Mouse (Mus musculus) forebrain, embryonic 12.5 days (tissue): ENCODE data around the gene Prdx1. TPM values are rescaled to one million over a fixed set of nuclear protein-coding genes. Genes with fewer than 3 reads are reported as not detected.

ENCODE experiments used
- ATAC-seq: fragments of 200-750 bp; cut with Nextera tagmentation; 2 replicates; pipeline ENCODE4 v1.8.0; 2017; ENCODE audit warnings: moderate TSS enrichment; ENCODE audit not compliant: low FRiP score
- H3K27ac ChIP-seq: fragments of 300-500 bp; sonication (generic); 2 replicates; pipeline ENCODE4 v1.5.1; 2016; ENCODE audit warnings: mild to moderate bottlenecking
- H3K27me3 ChIP-seq: fragments of 300-500 bp; sonication (generic); 2 replicates; pipeline ENCODE4 v1.6.1; 2016; ENCODE audit warnings: mild to moderate bottlenecking
- H3K36me3 ChIP-seq: fragments of 300-500 bp; sonication (generic); replicated peaks from 2 replicates; pipeline ENCODE4 v1.6.1; 2016; ENCODE audit warnings: mild to moderate bottlenecking
- H3K4me1 ChIP-seq: fragments of 300-500 bp; sonication (generic); 2 replicates; pipeline ENCODE4 v1.6.1; 2016
- H3K4me2 ChIP-seq: fragments of 300-500 bp; sonication (generic); 2 replicates; pipeline ENCODE4 v1.6.1; 2016; ENCODE audit warnings: mild to moderate bottlenecking, moderate library complexity
- H3K4me3 ChIP-seq: fragments of 300-500 bp; sonication (generic); replicated peaks from 2 replicates; pipeline ENCODE4 v1.5.1; 2016; ENCODE audit warnings: mild to moderate bottlenecking
- H3K9ac ChIP-seq: fragments of 300-500 bp; sonication (generic); 2 replicates; pipeline ENCODE4 v1.6.1; 2016; ENCODE audit warnings: mild to moderate bottlenecking
- H3K9me3 ChIP-seq: fragments of 300-500 bp; sonication (generic); 2 replicates; pipeline ENCODE4 v1.6.1; 2016
- WGBS: fragments of 180-500 bp; shearing (Covaris S2); methylation state at CpG from one replicate; pipeline ENCODE4 v1.1.7; 2016; 5-methylcytosine and 5-hydroxymethylcytosine counted together
- polyA plus RNA-seq: library from polyadenylated mRNA; unstranded; fragments of >200 nt; fragmentation: Nextera tagmentation; extraction: Ambion mirVana; gene quantifications from 2 replicates; pipeline ENCODE4 v1.2.1, GENCODE M21; 2016

Gene Prdx1
- polyA plus RNA-seq, 1 experiment from 2014 or later: 930 TPM

GRCm38 (mm10) chr4:116710154-116710553 lies 24.8 kb downstream of the Prdx1 start:
- no peak for ATAC-seq
- H3K27ac ChIP-seq: no peak overlapping the region
- H3K4me1 ChIP-seq: peaks cover 19% of the 10 kb centered on the region
- 96% methylated on average over 2 of the region's 2 CpGs for whole genome bisulfite sequencing
- no peak overlapping the region; the same call in 1 of the 2 replicates for H3K4me3 ChIP-seq
- H3K36me3 ChIP-seq: peaks cover 9% of the 10 kb centered on the region
- no peak overlapping the region for H3K9ac ChIP-seq
- H3K9me3 ChIP-seq: no peaks in the 10 kb centered on the region
- no peak overlapping the region for H3K4me2 ChIP-seq
- no peaks in the 10 kb centered on the region for H3K27me3 ChIP-seq

- no peak for ATAC-seq
- 93% methylated on average over 1 of the region's 1 CpGs for WGBS
- peaks cover 15% of the 10 kb centered on the region for H3K4me1 ChIP-seq
- H3K27ac ChIP-seq: no peak overlapping the region
- no peak overlapping the region for H3K4me2 ChIP-seq
- no peak overlapping the region for H3K4me3 ChIP-seq
- no peaks in the 10 kb centered on the region for H3K27me3 ChIP-seq
- no peak overlapping the region for H3K9ac ChIP-seq
- H3K9me3 ChIP-seq: no peaks in the 10 kb centered on the region
- peaks cover 10% of the 10 kb centered on the region for H3K36me3 ChIP-seq
Observed at GRCm38 (mm10) chr4:116712536-116712935, 27.2 kb downstream of the Prdx1 start.

- peaks cover 6% of the 10 kb centered on the region for H3K36me3 ChIP-seq
- 16% methylated on average over 3 of the region's 3 CpGs for WGBS
- H3K4me1 ChIP-seq: peaks cover 17% of the 10 kb centered on the region
- no peak overlapping the region for H3K4me2 ChIP-seq
- no peak overlapping the region for H3K4me3 ChIP-seq
- H3K27ac ChIP-seq: no peak overlapping the region
- no peak overlapping the region for H3K9ac ChIP-seq
- peak; percentile 28; the same call in 1 of the 2 replicates for ATAC-seq
- H3K9me3 ChIP-seq: no peaks in the 10 kb centered on the region
- peaks cover 5% of the 10 kb centered on the region; the same call in 1 of the 2 replicates for H3K27me3 ChIP-seq
Observed at GRCm38 (mm10) chr4:116719396-116719795, 34.1 kb downstream of the Prdx1 start.

- H3K27me3 ChIP-seq: peaks cover 5% of the 10 kb centered on the region; the same call in 1 of the 2 replicates
- peaks cover 17% of the 10 kb centered on the region for H3K4me1 ChIP-seq
- under 1% methylated on average over 33 of the region's 34 CpGs for WGBS
- peak within 1 kb of the TSS; percentile 75 for H3K27ac ChIP-seq
- peak within 1 kb of the TSS; percentile 92 for H3K4me2 ChIP-seq
- peak within 1 kb of the TSS; percentile 78 for H3K4me3 ChIP-seq
- H3K9me3 ChIP-seq: no peaks in the 10 kb centered on the region
- H3K36me3 ChIP-seq: no peaks in the 10 kb centered on the region; the same call in 1 of the 2 replicates
- H3K9ac ChIP-seq: peak within 1 kb of the TSS; percentile 84
- ATAC-seq: peak; percentile 98
Observed at GRCm38 (mm10) chr4:116720343-116721097, 35.2 kb downstream of the Prdx1 start, which contains the start of gene Tesk2. Tesk2 (plus strand) TSS chr4:116720948.

GRCm38 (mm10) chr4:116721098-116721628 lies 35.8 kb downstream of the Prdx1 start:
- Histone ChIP-seq H3K9me3 (no peaks in the 10 kb centered on the region), H3K9ac (peak overlapping the region; percentile 84), H3K27ac (peak overlapping the region; percentile 75), H3K4me3 (peak overlapping the region; percentile 78), H3K27me3 (peaks cover 5% of the 10 kb centered on the region; the same call in 1 of the 2 replicates), H3K36me3 (no peaks in the 10 kb centered on the region), H3K4me1 (peaks cover 17% of the 10 kb centered on the region), H3K4me2 (peak overlapping the region; percentile 92)
- no peak; the same call in 1 of the 2 replicates for ATAC-seq
- 0% methylated on average over 29 of the region's 29 CpGs for WGBS

GRCm38 (mm10) chr4:116722230-116722629 lies 36.9 kb downstream of the Prdx1 start:
- Histone ChIP-seq H3K27me3 (peaks cover 5% of the 10 kb centered on the region; the same call in 1 of the 2 replicates), H3K4me1 (peaks cover 17% of the 10 kb centered on the region), H3K4me3 (0 out of 2 replicates have a peak overlapping the region, but pooled peaks have one; percentile 8), H3K4me2 (peak overlapping the region; percentile 92), H3K9me3 (no peaks in the 10 kb centered on the region), H3K36me3 (no peaks in the 10 kb centered on the region), H3K27ac (no peak overlapping the region), H3K9ac (peak overlapping the region; percentile 9; the same call in 1 of the 2 replicates)
- WGBS: 37% methylated on average over 7 of the region's 7 CpGs
- no peak for ATAC-seq

- Histone ChIP-seq H3K9ac (no peak overlapping the region), H3K9me3 (no peaks in the 10 kb centered on the region), H3K27ac (no peak overlapping the region), H3K36me3 (no peaks in the 10 kb centered on the region), H3K4me2 (no peak overlapping the region), H3K4me3 (no peak overlapping the region), H3K4me1 (peaks cover 13% of the 10 kb centered on the region), H3K27me3 (peaks cover 5% of the 10 kb centered on the region; the same call in 1 of the 2 replicates)
- no peak for ATAC-seq
- 88% methylated on average over 5 of the region's 5 CpGs for WGBS
Observed at GRCm38 (mm10) chr4:116725444-116725843, 40.1 kb downstream of the Prdx1 start.

GRCm38 (mm10) chr4:116727401-116727800 lies 42.1 kb downstream of the Prdx1 start:
- 85% methylated on average over 3 of the region's 3 CpGs for WGBS
- H3K27ac ChIP-seq: no peak overlapping the region

GRCm38 (mm10) chr4:116729532-116729931 lies 44.2 kb downstream of the Prdx1 start:
- no peak for ATAC-seq

More at GRCm38 (mm10) chr4:116727401-116727800, 42.1 kb downstream of the Prdx1 start:
- no peak for ATAC-seq
- Histone ChIP-seq H3K27me3 (peaks cover under 1% of the 10 kb centered on the region; the same call in 1 of the 2 replicates), H3K4me1 (peaks cover 1% of the 10 kb centered on the region), H3K9ac (no peak overlapping the region), H3K4me2 (no peak overlapping the region), H3K9me3 (no peaks in the 10 kb centered on the region), H3K36me3 (no peaks in the 10 kb centered on the region), H3K4me3 (no peak overlapping the region)

GRCm38 (mm10) chr4:116731077-116731476 lies 45.7 kb downstream of the Prdx1 start:
- H3K27ac ChIP-seq: no peak overlapping the region
- H3K4me2 ChIP-seq: no peak overlapping the region
- no peak overlapping the region for H3K9ac ChIP-seq
- no peak for ATAC-seq
- H3K27me3 ChIP-seq: no peaks in the 10 kb centered on the region
- H3K36me3 ChIP-seq: no peaks in the 10 kb centered on the region
- H3K4me1 ChIP-seq: no peaks in the 10 kb centered on the region
- WGBS: 89% methylated on average over 9 of the region's 9 CpGs
- H3K9me3 ChIP-seq: no peaks in the 10 kb centered on the region
- H3K4me3 ChIP-seq: no peak overlapping the region

More at GRCm38 (mm10) chr4:116729532-116729931, 44.2 kb downstream of the Prdx1 start:
- H3K27me3 ChIP-seq: no peaks in the 10 kb centered on the region
- H3K9ac ChIP-seq: no peak overlapping the region
- no peak overlapping the region for H3K27ac ChIP-seq
- no peak overlapping the region for H3K4me3 ChIP-seq
- no peak overlapping the region for H3K4me2 ChIP-seq
- H3K9me3 ChIP-seq: no peaks in the 10 kb centered on the region
- 95% methylated on average over 3 of the region's 3 CpGs for WGBS
- no peaks in the 10 kb centered on the region for H3K4me1 ChIP-seq
- H3K36me3 ChIP-seq: no peaks in the 10 kb centered on the region

GRCm38 (mm10) chr4:116732355-116732754 lies 47.0 kb downstream of the Prdx1 start:
- 86% methylated on average over 5 of the region's 5 CpGs for WGBS
- H3K9me3 ChIP-seq: no peaks in the 10 kb centered on the region

GRCm38 (mm10) chr4:116734996-116735395 lies 49.7 kb downstream of the Prdx1 start:
- Histone ChIP-seq H3K4me3 (no peak overlapping the region), H3K27me3 (no peaks in the 10 kb centered on the region), H3K9ac (no peak overlapping the region), H3K4me2 (no peak overlapping the region), H3K36me3 (no peaks in the 10 kb centered on the region), H3K27ac (no peak overlapping the region), H3K4me1 (no peaks in the 10 kb centered on the region), H3K9me3 (no peaks in the 10 kb centered on the region)
- no peak for ATAC-seq
- 94% methylated on average over 2 of the region's 2 CpGs for WGBS

More at GRCm38 (mm10) chr4:116732355-116732754, 47.0 kb downstream of the Prdx1 start:
- no peak for ATAC-seq
- Histone ChIP-seq H3K27ac (no peak overlapping the region), H3K27me3 (no peaks in the 10 kb centered on the region), H3K9ac (no peak overlapping the region), H3K36me3 (no peaks in the 10 kb centered on the region), H3K4me2 (no peak overlapping the region), H3K4me3 (no peak overlapping the region), H3K4me1 (no peaks in the 10 kb centered on the region)
